Mouse (Mus musculus) monocyte, adult 5-6 weeks (primary cell): ENCODE data around the gene Tmem217. TPM values are rescaled to one million over a fixed set of nuclear protein-coding genes. Genes with fewer than 3 reads are reported as not detected.

ENCODE experiments used
- ATAC-seq: fragments of 153-309, 156-312 bp; replicated peaks from 2 replicates; pipeline ENCODE4 v1.8.0; 2017; ENCODE audit warnings: mild to moderate bottlenecking; ENCODE audit not compliant: low TSS enrichment, insufficient number of reproducible peaks, severe bottlenecking, poor library complexity, low FRiP score
- total RNA-seq: library from RNA; stranded (forward); fragments of 200-1000, 200-491, 200-594 nt; gene quantifications from 3 replicates; pipeline ENCODE4 v1.2.3, GENCODE M21; 2017

Tmem217 gene
- total RNA-seq, 1 experiment from 2014 or later = not detected

DNA sequence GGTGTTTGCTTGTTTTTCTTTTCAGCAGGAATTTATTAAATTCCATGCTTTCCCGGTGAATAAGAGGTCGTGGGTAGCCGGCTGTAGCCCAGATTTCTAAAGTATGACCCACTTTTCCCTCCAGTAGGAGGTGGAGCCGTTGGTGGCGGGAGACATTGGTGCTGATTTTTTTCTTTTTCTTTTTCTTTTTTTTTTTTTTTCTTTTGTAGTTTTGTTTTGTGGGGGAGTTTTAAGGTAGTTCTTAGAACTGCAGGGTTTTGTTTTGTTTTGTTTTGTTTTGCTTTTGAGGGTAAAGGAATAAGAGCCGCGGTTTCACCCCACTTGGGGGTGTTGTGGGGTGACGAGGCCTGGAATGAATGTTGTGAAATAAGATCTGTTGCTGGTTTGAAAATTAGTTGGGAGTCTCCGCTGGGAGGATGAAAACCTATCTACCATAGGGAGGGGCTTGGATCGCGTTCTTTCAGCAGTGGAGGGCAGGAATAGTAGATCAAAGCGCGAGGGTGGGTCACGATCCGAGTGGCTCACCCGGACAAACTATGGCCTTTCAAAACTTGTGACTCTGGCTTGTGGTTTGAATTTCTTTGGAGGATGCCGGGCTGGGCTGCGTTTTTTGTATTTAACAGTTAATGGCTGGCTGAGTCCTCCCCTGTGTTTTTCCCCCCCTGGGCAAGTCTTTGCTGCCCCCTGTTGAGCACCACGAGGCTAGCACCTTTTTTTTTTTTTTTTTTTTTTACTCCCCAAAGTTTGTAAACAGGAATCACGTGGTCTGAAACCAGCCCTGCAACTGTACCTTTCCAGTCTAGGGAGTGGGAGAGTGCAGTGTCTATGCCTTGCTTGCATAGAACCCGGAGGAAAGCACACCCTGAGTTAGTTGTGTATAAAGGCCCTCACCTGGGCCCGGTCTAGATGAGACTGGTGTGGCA is 59.7 kb downstream of the Tmem217 start:
- ATAC-seq = peak; percentile 15; the same call in 1 of the 2 replicates

DNA sequence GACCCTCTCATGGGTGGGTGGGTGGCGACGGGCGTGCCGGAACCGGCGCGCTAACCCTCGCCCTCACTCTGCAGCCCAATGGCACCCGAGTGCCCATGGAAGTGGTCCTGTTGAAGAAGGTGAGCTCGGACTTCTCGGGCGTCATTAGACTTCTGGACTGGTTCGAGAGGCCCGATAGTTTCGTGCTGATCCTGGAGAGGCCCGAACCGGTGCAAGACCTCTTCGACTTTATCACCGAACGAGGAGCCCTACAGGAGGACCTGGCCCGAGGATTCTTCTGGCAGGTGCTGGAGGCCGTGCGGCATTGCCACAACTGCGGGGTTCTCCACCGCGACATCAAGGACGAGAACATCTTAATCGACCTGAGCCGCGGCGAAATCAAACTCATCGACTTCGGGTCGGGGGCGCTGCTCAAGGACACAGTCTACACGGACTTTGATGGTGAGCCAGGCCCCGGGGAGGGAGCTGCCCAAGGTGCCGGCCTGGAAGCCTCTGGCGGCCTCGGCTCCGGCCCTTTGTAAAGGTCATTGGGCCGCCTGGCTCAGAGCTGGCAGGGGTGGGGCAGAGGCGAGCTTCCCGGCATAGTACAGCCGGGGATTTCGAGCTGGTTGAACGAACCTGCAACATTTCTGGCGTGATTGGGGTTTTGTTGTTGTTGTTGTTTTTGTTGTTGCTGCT is 60.5 kb downstream of the Tmem217 start:
- no peak for ATAC-seq

DNA sequence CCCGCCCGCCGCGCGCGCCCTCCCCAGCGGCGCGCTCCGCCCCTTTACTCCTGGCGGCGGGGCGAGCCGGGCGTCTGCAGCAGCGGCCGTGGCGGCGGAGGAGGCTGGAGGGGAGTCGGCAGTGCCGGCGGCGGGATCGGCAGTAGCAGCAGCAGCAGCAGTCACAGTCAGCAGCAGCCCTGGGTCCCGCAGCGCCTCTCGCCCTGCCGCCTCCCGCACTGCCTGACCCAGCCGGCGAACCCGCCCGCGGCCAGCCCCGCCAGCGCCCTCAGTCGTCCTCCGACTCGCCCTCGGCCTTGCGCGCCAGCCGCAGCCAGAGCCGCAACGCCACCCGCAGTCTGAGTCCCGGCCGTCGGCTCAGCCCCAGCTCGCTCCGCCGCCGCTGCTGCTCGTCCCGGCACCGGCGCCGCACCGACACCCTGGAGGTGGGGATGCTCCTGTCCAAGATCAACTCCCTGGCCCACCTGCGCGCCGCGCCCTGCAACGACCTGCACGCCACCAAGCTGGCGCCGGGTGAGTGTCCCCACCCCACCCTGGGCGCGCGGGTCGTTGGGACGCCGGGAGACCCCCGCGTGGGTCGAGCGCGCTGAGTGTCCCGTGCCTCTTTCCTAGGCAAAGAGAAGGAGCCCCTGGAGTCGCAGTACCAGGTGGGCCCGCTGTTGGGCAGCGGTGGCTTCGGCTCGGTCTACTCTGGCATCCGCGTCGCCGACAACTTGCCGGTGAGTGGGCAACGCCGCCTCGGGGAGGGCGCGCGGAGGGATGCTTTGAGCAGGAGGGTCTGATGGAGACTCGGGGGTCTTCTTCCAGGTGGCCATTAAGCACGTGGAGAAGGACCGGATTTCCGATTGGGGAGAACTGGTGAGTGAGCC is 61.2 kb downstream of the Tmem217 start, which contains the start of gene Pim1:
Pim1 (plus strand) TSS at position 41 of the 869 bp plus-strand sequence.
- 0 out of 2 replicates have a peak, but pooled peaks have one; percentile 12 for ATAC-seq

DNA sequence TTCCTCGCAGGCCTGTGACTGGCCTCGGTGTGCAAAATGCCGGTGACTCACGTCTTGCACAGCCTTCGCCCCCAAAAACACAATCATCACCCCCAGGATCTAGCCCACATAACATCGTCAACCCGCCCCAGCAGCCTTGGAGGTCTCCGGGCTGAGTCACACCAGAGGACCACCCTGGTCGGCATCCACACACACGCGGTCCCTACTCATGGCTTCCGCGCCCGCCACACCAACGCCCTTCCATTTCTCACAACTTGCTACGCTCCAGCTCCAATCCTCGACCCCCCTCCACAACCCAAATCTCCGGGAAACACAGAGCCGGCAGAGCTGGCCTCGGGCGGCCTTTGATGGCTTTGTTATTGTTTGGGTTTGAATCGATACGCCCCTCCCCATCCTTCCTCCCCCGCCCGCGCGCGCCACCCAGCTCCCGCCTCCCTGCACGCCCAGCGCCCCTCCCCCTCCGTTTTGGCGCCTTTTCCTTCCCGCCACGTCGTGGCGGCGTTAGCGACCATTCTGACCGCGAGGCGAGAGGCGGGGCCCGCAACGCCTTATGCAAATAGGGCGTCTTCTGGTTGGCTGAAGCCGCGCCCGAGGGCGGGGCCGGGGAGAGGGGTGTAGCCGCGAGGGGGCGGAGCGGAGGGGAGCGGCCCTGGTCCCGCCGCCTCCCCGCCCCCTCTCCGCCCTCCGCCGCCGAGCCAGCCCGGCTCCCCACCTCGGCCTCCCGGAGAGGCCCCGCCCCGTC is 62.0 kb downstream of the Tmem217 start:
- ATAC-seq = peak; percentile 63

DNA sequence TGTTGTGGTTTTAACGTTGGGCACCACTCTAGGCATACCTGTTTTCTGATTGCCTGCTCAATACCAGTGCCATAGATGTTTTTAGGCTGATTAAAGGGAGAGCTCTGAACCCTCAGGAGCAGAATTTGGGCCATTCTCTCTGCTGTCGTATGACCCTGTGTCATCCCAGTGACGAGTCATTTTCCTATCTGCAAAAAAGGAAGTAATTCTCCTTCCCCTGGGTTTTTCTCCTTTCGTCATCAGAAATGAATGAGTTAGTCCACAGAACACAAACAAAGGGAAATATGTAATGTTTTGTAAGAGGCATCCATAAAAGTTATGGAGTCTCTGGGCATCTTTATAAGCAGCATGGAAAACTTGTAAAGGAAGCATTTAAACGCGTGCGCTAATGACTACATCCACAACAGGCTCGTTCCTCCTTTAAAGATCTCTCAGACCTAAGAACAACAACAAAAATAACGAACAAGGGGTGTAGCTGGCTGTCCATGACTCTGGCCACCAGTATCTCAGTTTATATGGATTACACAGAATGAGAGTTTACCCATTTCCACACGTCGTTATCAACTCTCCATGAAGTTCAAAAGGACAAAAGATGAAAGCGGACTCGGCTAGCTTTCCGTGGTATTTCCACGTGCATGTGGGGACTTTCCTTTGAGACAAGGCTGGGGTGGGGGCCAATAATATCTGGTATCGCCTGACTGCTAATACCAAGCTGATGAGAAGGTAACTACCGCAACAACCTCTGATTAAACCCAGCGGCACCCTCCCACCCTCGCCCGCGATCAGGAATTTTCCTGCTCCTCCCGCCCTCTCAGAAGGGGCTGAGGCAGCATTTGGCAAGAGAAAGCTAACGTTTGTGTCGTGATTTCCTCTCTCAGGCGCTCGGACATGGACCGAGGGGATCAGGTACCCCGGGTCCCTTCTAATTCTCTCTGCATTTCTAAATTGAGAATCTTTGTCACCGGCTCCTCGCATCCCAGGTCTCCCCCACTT is 62.9 kb downstream of the Tmem217 start:
- ATAC-seq = peak; percentile 15; the same call in 1 of the 2 replicates

DNA sequence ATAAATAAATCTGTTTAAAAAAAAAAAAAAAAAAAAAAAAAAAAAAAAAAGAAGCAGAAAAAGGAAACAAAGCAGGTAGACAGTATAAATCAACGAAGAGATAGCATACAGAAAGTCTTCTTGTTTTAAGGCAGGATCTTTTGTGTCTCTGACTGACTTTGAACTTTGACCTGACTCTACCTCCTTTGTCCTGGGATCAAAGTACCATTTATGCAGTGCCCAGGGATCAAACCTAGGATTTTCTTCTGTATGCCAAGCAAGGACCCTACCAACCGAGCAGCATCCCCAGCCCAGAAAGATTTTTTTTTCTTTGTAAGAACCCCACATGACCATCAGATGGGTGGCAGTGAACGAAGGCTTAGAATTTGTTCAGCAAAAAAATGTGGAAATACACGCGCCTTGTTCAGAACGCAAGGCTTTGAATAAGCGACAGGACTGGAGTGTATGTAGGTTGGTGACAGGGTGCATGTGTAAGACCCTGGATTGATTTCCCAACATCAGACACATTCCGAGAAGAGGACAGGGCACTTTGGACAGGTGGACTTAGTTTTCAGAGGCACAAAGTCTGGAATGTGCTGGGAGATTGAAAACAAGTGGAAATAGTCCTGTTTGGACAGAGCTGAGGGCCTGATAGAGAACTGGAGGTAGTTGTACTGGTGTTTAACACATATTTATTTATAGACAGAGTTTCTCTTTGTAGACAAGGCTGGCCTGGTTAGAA is 63.8 kb downstream of the Tmem217 start:
- ATAC-seq = no peak

DNA sequence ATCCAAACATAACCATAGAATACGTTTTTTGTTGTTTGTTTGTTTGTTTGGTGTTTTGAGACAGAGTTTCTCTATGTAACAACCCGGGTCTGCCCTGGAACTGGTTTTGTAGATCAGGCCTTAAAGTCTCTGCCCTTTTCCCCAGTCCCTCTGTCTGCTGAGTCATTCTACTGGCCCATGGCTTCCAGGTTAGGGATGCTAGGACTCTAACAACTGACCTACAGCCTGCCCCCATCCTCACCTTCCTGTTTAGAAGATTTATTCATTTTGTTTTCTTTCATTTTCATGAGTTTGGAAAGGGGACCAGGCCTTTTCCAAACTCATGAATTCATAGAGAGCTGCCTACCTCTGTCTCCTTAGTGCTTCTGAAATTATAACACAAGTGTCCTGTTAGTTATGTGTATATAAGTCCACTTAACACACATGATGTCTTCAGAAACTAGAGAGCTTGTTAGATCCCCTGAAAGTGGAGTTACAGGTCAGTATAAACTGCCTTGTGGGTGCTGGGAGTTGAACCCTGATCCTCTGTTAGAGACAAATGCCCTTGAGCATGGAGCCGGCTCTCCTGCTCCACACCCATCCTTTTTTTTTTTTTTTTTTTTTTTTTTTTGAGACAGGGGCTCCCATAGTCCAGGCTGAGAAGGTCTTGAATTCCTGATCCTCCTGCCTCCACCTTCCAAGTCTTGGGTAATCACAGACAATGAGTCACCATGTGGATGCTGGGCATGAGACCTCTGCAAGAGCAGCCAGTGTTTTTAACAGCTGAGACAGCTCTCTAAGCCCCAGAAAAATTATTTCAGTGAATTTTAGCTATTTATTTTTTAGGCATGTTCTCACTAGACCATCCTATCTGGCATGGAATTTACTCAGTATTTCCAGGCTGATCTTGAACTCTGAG is 66.6 kb downstream of the Tmem217 start:
- ATAC-seq = no peak

DNA sequence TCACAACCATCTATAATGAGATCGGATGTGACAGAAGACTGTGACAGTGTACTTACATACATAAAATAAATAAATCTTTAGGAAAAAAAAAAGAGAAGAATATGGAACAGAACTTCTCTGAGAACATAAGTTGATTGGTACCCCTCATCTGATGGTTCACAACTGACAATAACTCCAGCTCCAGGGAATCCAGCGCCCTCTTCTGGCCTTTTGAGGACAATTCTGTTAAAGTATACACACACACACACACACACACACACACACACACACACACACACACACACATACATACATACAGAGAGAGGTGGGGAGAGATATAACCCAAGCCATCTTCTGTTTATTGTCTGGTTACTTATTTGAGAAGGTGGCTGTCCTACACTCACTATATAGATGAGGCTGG is 67.8 kb downstream of the Tmem217 start:
- no peak for ATAC-seq

DNA sequence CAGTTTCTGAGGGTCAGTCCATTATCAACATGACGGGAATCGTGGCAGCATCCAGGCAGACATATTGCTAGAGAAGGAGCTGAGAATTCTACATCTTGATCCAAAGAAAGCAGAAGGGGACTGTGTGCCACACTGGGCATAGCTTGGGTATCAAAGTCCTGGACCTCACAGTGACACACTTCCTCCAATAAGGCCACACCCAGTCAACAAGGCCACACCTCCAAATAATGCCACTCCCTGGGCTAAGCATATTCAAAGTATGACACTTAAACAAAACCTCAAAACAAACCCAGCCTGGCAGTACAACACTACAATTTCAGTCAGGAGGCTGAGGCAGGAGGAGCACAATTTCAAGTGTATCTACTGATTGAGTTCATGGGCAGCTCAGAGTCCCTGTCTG is 68.9 kb downstream of the Tmem217 start:
- ATAC-seq = no peak

DNA sequence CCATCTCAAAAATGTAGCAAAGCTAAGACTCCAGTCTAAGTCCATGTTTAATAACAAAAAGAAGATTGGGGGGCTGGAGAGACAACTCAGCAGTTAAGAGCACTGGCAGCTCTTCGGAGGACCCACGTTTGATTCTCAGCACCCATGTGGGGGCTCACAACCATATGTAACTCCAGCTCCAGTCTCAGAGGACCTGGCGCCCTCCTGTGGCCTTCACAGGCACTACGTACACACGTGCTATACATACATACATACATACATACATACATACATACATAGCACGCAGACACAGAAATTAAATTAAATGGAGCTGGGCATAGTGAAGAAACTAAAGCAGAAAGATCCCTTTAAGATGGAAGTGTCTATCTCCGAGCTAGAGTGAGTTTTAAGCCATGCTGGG is 69.6 kb downstream of the Tmem217 start:
- no peak for ATAC-seq

DNA sequence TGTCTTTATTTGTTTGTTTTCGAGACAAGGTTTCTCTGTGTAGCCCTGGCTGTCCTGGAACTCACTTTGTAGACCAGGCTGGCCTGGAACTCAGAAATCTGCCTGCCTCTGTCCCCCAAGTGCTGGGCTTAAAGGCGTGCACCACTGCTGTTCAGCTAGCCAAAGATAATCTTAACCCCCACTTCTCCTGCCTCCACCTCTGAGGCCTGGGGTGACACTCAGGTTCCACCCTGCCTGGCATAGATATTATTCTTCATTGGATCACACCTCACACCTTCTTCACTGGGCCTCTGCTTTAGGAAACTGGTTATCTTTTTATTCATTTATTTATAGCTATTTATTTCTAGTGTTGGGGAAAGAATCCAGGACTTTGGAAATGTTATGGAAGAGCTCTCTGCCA is 71.9 kb downstream of the Tmem217 start:
- ATAC-seq = no peak

DNA sequence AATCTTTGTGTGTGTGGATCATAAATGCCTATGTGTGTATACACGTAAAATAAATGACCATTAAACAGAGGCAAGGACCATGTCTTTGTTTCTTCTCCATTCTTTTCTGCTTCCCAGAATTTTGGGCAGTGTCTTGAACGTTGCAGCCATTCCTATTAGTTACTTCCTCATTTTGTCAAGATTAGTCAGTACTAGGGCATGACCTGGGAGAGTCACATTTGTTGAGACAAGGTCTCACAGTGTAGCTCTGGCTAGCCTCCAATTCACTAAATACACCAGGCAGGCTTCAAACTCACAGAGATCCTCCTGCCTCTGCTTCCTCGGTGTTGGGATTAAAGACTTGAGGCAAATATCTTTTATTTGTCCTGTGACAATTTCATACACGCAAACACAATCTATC is 73.9 kb downstream of the Tmem217 start:
- peak; percentile 55 for ATAC-seq

DNA sequence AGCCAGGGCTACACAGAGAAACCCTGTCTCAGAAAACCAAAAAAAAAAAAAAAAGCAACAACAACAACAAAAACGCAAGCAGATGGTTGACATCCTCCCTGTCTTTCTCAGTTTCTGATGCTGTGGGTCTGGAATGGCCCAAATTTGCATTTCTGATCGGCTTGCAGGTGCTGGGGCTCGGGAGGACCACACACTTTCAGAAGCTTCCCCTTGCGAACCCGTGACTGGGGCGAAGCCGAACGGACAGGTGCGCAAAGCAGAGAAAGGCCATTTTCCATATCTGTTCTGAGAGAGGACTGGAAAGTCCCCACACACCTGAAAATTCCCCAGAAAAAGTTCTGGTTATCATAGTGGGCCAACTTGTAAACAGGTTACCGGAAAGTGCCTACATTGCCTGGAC is 74.8 kb downstream of the Tmem217 start:
- ATAC-seq = no peak

DNA sequence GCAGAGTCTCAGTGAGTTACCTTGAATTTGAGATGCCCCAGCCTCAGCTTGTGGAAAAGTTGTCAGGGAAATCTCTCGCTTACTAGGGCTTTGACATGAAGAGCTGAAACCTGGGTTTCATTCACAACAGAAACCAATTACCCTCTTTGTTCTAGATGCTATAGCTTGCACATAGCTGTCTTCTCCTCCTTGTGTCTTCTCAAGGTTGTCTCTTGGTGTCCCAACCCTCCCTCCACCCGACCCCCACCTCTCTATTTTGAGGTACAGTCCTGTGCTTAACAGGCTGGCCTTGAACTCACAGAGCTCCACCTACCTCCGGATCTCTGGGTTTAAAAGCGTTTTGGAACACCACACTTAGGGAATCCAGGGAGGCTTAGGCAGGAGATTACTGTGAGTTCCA is 75.7 kb downstream of the Tmem217 start:
- ATAC-seq = no peak
